Mouse (Mus musculus): ENCODE results near the gene Pyy.

- TF ChIP-seq EP300 (IDR thresholded peaks at IDR 0.05; ENCODE audit: low read depth), result no peak
- no peak; the same call in 1 of the 2 replicates for TF ChIP-seq CTCF (IDR thresholded peaks at IDR 0.05; ENCODE audit: low read depth)
These were observed 20.4 kb downstream of the Pyy start for GRCm38 (mm10) chr11:102087081-102087751.

Data from liver, embryonic 14.5 days (tissue).